Mouse (Mus musculus): ENCODE measurements around the gene Hdac9. TPM values are rescaled to one million over a fixed set of nuclear protein-coding genes. Genes with fewer than 3 reads are reported as not detected.
A peak's percentile ranks its signal among the peaks of the same experiment; 100 is the strongest.

Gene Hdac9
- polyA plus RNA-seq, 1 experiment from 2014 or later, result 3.4 TPM

- no peaks in the 10 kb centered on the region for H3K27me3 ChIP-seq (ENCODE audit: low read depth, poor library complexity, severe bottlenecking)
- no peak for DNase-seq (ENCODE audit: low spot score)
- 89% methylated on average over 5 of the region's 5 CpGs for WGBS
- no peak overlapping the region for H3K27ac ChIP-seq
- H3K4me1 ChIP-seq, result peaks cover 18% of the 10 kb centered on the region
- no peaks in the 10 kb centered on the region for H3K36me3 ChIP-seq
- no peak overlapping the region for H3K4me3 ChIP-seq
- H3K9me3 ChIP-seq (replicated peaks), result no peaks in the 10 kb centered on the region
Observed at GRCm38 (mm10) chr12:34614796-34615195, 302.1 kb downstream of the Hdac9 start.

- Histone ChIP-seq H3K4me1 (peaks cover 13% of the 10 kb centered on the region), H3K27ac (no peak overlapping the region), H3K4me3 (no peak overlapping the region), H3K27me3 (ENCODE audit: low read depth, poor library complexity, severe bottlenecking) (no peaks in the 10 kb centered on the region), H3K36me3 (no peaks in the 10 kb centered on the region), H3K9me3 (replicated peaks) (no peaks in the 10 kb centered on the region)
- DNase-seq (ENCODE audit: low spot score), result no peak
- WGBS, result 90% methylated on average over 3 of the region's 3 CpGs
Observed at GRCm38 (mm10) chr12:34612511-34612910, 304.4 kb downstream of the Hdac9 start.

GRCm38 (mm10) chr12:34604521-34604920 is 312.4 kb downstream of the Hdac9 start:
- no peaks in the 10 kb centered on the region for H3K27me3 ChIP-seq (ENCODE audit: low read depth, poor library complexity, severe bottlenecking)
- H3K4me1 ChIP-seq, result peaks cover 4% of the 10 kb centered on the region; the same call in 1 of the 2 replicates
- H3K9me3 ChIP-seq (replicated peaks), result no peaks in the 10 kb centered on the region
- DNase-seq (ENCODE audit: low spot score), result no peak
- WGBS, result 92% methylated on average over 4 of the region's 4 CpGs
- no peak overlapping the region for H3K4me3 ChIP-seq
- no peak overlapping the region for H3K27ac ChIP-seq
- H3K36me3 ChIP-seq, result no peaks in the 10 kb centered on the region

- Histone ChIP-seq H3K9me3 (replicated peaks) (no peaks in the 10 kb centered on the region), H3K4me1 (peaks cover 20% of the 10 kb centered on the region), H3K27ac (no peak overlapping the region), H3K27me3 (ENCODE audit: low read depth, poor library complexity, severe bottlenecking) (no peaks in the 10 kb centered on the region), H3K4me3 (no peak overlapping the region), H3K36me3 (no peaks in the 10 kb centered on the region)
- WGBS, result 70% methylated on average over 10 of the region's 10 CpGs
- no peak for DNase-seq (ENCODE audit: low spot score)
Observed at GRCm38 (mm10) chr12:34594167-34594793, 322.6 kb downstream of the Hdac9 start.

- H3K4me3 ChIP-seq, result no peak overlapping the region
- H3K27me3 ChIP-seq (ENCODE audit: low read depth, poor library complexity, severe bottlenecking), result no peaks in the 10 kb centered on the region
- H3K27ac ChIP-seq, result peak overlapping the region; percentile 67
- H3K9me3 ChIP-seq (replicated peaks), result no peaks in the 10 kb centered on the region
- peak; percentile 34 for DNase-seq (ENCODE audit: low spot score)
- H3K4me1 ChIP-seq, result peaks cover 20% of the 10 kb centered on the region
- 28% methylated on average over 4 of the region's 4 CpGs for WGBS
- H3K36me3 ChIP-seq, result no peaks in the 10 kb centered on the region
Observed at GRCm38 (mm10) chr12:34587171-34587570, 329.7 kb downstream of the Hdac9 start.

- H3K4me1 ChIP-seq, result peaks cover 28% of the 10 kb centered on the region
- no peaks in the 10 kb centered on the region for H3K36me3 ChIP-seq
- no peaks in the 10 kb centered on the region for H3K9me3 ChIP-seq (replicated peaks)
- WGBS, result 88% methylated on average over 4 of the region's 4 CpGs
- H3K27me3 ChIP-seq (ENCODE audit: low read depth, poor library complexity, severe bottlenecking), result no peaks in the 10 kb centered on the region
- H3K27ac ChIP-seq, result no peak overlapping the region
- no peak overlapping the region for H3K4me3 ChIP-seq
- no peak for DNase-seq (ENCODE audit: low spot score)
Observed at GRCm38 (mm10) chr12:34582522-34582921, 334.4 kb downstream of the Hdac9 start.

GRCm38 (mm10) chr12:34579220-34579619 is 337.7 kb downstream of the Hdac9 start:
- no peak for DNase-seq (ENCODE audit: low spot score)
- 68% methylated on average over 1 of the region's 1 CpGs for WGBS
- H3K4me1 ChIP-seq, result peaks cover 14% of the 10 kb centered on the region
- no peaks in the 10 kb centered on the region for H3K36me3 ChIP-seq
- H3K4me3 ChIP-seq, result no peak overlapping the region
- no peak overlapping the region for H3K27ac ChIP-seq
- no peaks in the 10 kb centered on the region for H3K9me3 ChIP-seq (replicated peaks)
- H3K27me3 ChIP-seq (ENCODE audit: low read depth, poor library complexity, severe bottlenecking), result no peaks in the 10 kb centered on the region

GRCm38 (mm10) chr12:34571069-34571468 is 345.8 kb downstream of the Hdac9 start:
- no peak for DNase-seq (ENCODE audit: low spot score)
- H3K9me3 ChIP-seq (replicated peaks), result no peaks in the 10 kb centered on the region
- 97% methylated on average over 1 of the region's 1 CpGs for WGBS
- H3K36me3 ChIP-seq, result no peaks in the 10 kb centered on the region
- H3K4me1 ChIP-seq, result 0 out of 2 replicates have a peak, but pooled peaks cover 5% of the 10 kb centered on the region
- H3K4me3 ChIP-seq, result no peak overlapping the region
- H3K27me3 ChIP-seq (ENCODE audit: low read depth, poor library complexity, severe bottlenecking), result no peaks in the 10 kb centered on the region
- H3K27ac ChIP-seq, result no peak overlapping the region

GRCm38 (mm10) chr12:34569472-34569871 is 347.4 kb downstream of the Hdac9 start:
- Histone ChIP-seq H3K4me3 (no peak overlapping the region), H3K9me3 (replicated peaks) (no peaks in the 10 kb centered on the region), H3K36me3 (no peaks in the 10 kb centered on the region), H3K27ac (no peak overlapping the region), H3K4me1 (0 out of 2 replicates have a peak, but pooled peaks cover 5% of the 10 kb centered on the region), H3K27me3 (ENCODE audit: low read depth, poor library complexity, severe bottlenecking) (no peaks in the 10 kb centered on the region)
- DNase-seq (ENCODE audit: low spot score), result no peak
- WGBS, result 93% methylated on average over 3 of the region's 3 CpGs

GRCm38 (mm10) chr12:34569052-34569451 is 347.8 kb downstream of the Hdac9 start:
- DNase-seq (ENCODE audit: low spot score), result no peak
- Histone ChIP-seq H3K27ac (no peak overlapping the region), H3K27me3 (ENCODE audit: low read depth, poor library complexity, severe bottlenecking) (no peaks in the 10 kb centered on the region), H3K36me3 (no peaks in the 10 kb centered on the region), H3K4me1 (0 out of 2 replicates have a peak, but pooled peaks cover 5% of the 10 kb centered on the region), H3K9me3 (replicated peaks) (no peaks in the 10 kb centered on the region), H3K4me3 (no peak overlapping the region)
- WGBS, result 82% methylated on average over 3 of the region's 3 CpGs

GRCm38 (mm10) chr12:34562331-34562730 is 354.6 kb downstream of the Hdac9 start:
- Histone ChIP-seq H3K36me3 (no peaks in the 10 kb centered on the region), H3K27me3 (ENCODE audit: low read depth, poor library complexity, severe bottlenecking) (no peaks in the 10 kb centered on the region), H3K9me3 (replicated peaks) (no peaks in the 10 kb centered on the region), H3K4me1 (peaks cover 4% of the 10 kb centered on the region), H3K27ac (no peak overlapping the region), H3K4me3 (no peak overlapping the region)
- WGBS, result 90% methylated on average over 2 of the region's 2 CpGs
- no peak for DNase-seq (ENCODE audit: low spot score)

- DNase-seq (ENCODE audit: low spot score), result no peak
- Histone ChIP-seq H3K4me3 (no peak overlapping the region), H3K9me3 (replicated peaks) (no peaks in the 10 kb centered on the region), H3K4me1 (peaks cover 4% of the 10 kb centered on the region), H3K36me3 (no peaks in the 10 kb centered on the region), H3K27ac (no peak overlapping the region), H3K27me3 (ENCODE audit: low read depth, poor library complexity, severe bottlenecking) (no peaks in the 10 kb centered on the region)
- 84% methylated on average over 5 of the region's 5 CpGs for WGBS
Observed at GRCm38 (mm10) chr12:34559001-34559400, 357.9 kb downstream of the Hdac9 start.

- H3K9me3 ChIP-seq (replicated peaks), result no peaks in the 10 kb centered on the region
- no peak for DNase-seq (ENCODE audit: low spot score)
- H3K36me3 ChIP-seq, result no peaks in the 10 kb centered on the region
- H3K27me3 ChIP-seq (ENCODE audit: low read depth, poor library complexity, severe bottlenecking), result no peaks in the 10 kb centered on the region
- no peak overlapping the region for H3K27ac ChIP-seq
- no peaks in the 10 kb centered on the region for H3K4me1 ChIP-seq
- no peak overlapping the region for H3K4me3 ChIP-seq
Observed at GRCm38 (mm10) chr12:34554803-34555202, 362.1 kb downstream of the Hdac9 start.

- Histone ChIP-seq H3K4me1 (no peaks in the 10 kb centered on the region), H3K4me3 (no peak overlapping the region), H3K9me3 (replicated peaks) (no peaks in the 10 kb centered on the region), H3K36me3 (no peaks in the 10 kb centered on the region), H3K27ac (no peak overlapping the region), H3K27me3 (ENCODE audit: low read depth, poor library complexity, severe bottlenecking) (no peaks in the 10 kb centered on the region)
- no peak for DNase-seq (ENCODE audit: low spot score)
- WGBS, result 74% methylated on average over 9 of the region's 9 CpGs
Observed at GRCm38 (mm10) chr12:34550268-34550667, 366.6 kb downstream of the Hdac9 start.

Measured in limb, embryonic 10.5 days (tissue).